Mouse (Mus musculus) limb, embryonic 14.5 days (tissue): Measurements from ENCODE around the gene Hist1h4k. TPM values are rescaled to one million over a fixed set of nuclear protein-coding genes. Genes with fewer than 3 reads are reported as not detected.
"Not testable (repeated sequence)": the region's sequence is repeated elsewhere in the genome, so short reads cannot be mapped to it uniquely, and the experiment has no call there.

Source experiments
- ATAC-seq: fragments of 200-750 bp; cut with Nextera tagmentation; 2 replicates; pipeline ENCODE4 v1.8.0; 2017; ENCODE audit warnings: low read depth, moderate number of reproducible peaks, moderate TSS enrichment; ENCODE audit not compliant: low FRiP score
- DNase-seq: peaks from one replicate; pipeline ENCODE4 v3.0.0-alpha.2; 2015; ENCODE audit warnings: low spot score
- H3K27ac ChIP-seq: fragments of 300-500 bp; sonication (generic); replicated peaks from 2 replicates; pipeline ENCODE4 v1.5.1; 2014; ENCODE audit warnings: low read depth, mild to moderate bottlenecking, low read length, moderate library complexity, mixed read lengths
- H3K27me3 ChIP-seq: fragments of 300-500 bp; sonication (generic); 2 replicates; pipeline ENCODE4 v1.6.1; 2014; ENCODE audit warnings: low read length, mixed read lengths; ENCODE audit not compliant: control insufficient read depth, insufficient read depth
- H3K36me3 ChIP-seq: fragments of 300-500 bp; sonication (generic); 2 replicates; pipeline ENCODE4 v1.6.1; 2014; ENCODE audit warnings: mild to moderate bottlenecking, low read length, moderate library complexity, mixed read lengths; ENCODE audit not compliant: control insufficient read depth, insufficient read depth
- H3K4me1 ChIP-seq: fragments of 300-500 bp; sonication (generic); 2 replicates; pipeline ENCODE4 v1.6.1; 2014; ENCODE audit warnings: antibody characterized with exemption, low read length, mixed read lengths; ENCODE audit not compliant: control insufficient read depth, insufficient read depth
- H3K4me2 ChIP-seq: fragments of 300-500 bp; sonication (generic); replicated peaks from 2 replicates; pipeline ENCODE4 v1.6.1; 2014; ENCODE audit warnings: low read depth, mild to moderate bottlenecking, low read length, moderate library complexity; ENCODE audit not compliant: severe bottlenecking
- H3K4me3 ChIP-seq: fragments of 300-500 bp; sonication (generic); replicated peaks from 2 replicates; pipeline ENCODE4 v1.5.1; 2014; ENCODE audit warnings: low read length
- H3K9ac ChIP-seq: fragments of 300-500 bp; sonication (generic); 2 replicates; pipeline ENCODE4 v1.6.1; 2014; ENCODE audit warnings: mild to moderate bottlenecking, low read depth, low read length, moderate library complexity; ENCODE audit not compliant: severe bottlenecking
- H3K9me3 ChIP-seq: fragments of 300-500 bp; sonication (generic); 2 replicates; pipeline ENCODE4 v1.6.1; 2016; ENCODE audit warnings: low read length; ENCODE audit not compliant: control insufficient read depth
- POLR2A ChIP-seq: fragments of 200-500 bp; IDR thresholded peaks from 2 replicates; pipeline ENCODE4 v1.8.0; 2012; ENCODE audit warnings: inconsistent platforms, mild to moderate bottlenecking, moderate library complexity, borderline replicate concordance; ENCODE audit not compliant: insufficient read depth, insufficient read length; ENCODE audit errors: extremely low read depth
- WGBS: fragments of 180-500 bp; shearing (Covaris S2); extraction: QIAGEN DNeasy Blood & Tissue Kit; methylation state at CpG from one replicate; pipeline ENCODE4 v1.1.7; 2014; 5-methylcytosine and 5-hydroxymethylcytosine counted together
- polyA plus RNA-seq, 2 experiments: library from polyadenylated mRNA; depleted of rRNA in 1 of 2; stranded (reverse) in 1 of 2; unstranded in 1 of 2; fragments of >200 nt; fragmentation: Nextera tagmentation in 1 of 2; extraction: Ambion mirVana in 1 of 2; gene quantifications; 2 replicates each; pipeline versions ENCODE4 v1.2.1 to v1.2.3; 2012 to 2014

Gene Hist1h4k
- polyA plus RNA-seq, 2 experiments, result 4.0 to 22.3 TPM

- Histone ChIP-seq H3K9ac (peak within 1 kb of the TSS; percentile 78), H3K4me2 (peak within 1 kb of the TSS; percentile 75), H3K27me3 (no peaks in the 10 kb centered on the region), H3K4me1 (peaks cover 12% of the 10 kb centered on the region), H3K4me3 (peak within 1 kb of the TSS; percentile 51), H3K27ac (peak within 1 kb of the TSS; percentile 92), H3K36me3 (no peaks in the 10 kb centered on the region), H3K9me3 (no peaks in the 10 kb centered on the region)
- ATAC-seq, result peak; percentile 17
- peak; percentile 90 for DNase-seq
- 2% methylated on average over 44 of the region's 44 CpGs for WGBS
- peak; percentile 87; the same call in 1 of the 2 replicates for TF ChIP-seq POLR2A
Observed at GRCm38 (mm10) chr13:21779767-21780731, 29.7 kb upstream of the Hist1h4k start, which contains the start of gene Hist1h1b. TSS of gene Hist1h1b (minus strand) at chr13:21780625.

- peak; percentile 90; the same call in 1 of the 2 replicates for TF ChIP-seq POLR2A
- 3% methylated on average over 33 of the region's 33 CpGs for WGBS
- peak overlapping the region; percentile 51 for H3K4me3 ChIP-seq
- peak overlapping the region; percentile 75 for H3K4me2 ChIP-seq
- H3K27me3 ChIP-seq, result no peaks in the 10 kb centered on the region
- H3K9ac ChIP-seq, result peak overlapping the region; percentile 78
- H3K4me1 ChIP-seq, result peaks cover 7% of the 10 kb centered on the region
- DNase-seq (peak; percentile 98), ATAC-seq (peak; percentile 81)
- no peaks in the 10 kb centered on the region for H3K36me3 ChIP-seq
- no peaks in the 10 kb centered on the region for H3K9me3 ChIP-seq
- peak overlapping the region; percentile 92 for H3K27ac ChIP-seq
Observed at GRCm38 (mm10) chr13:21778814-21779766, 28.8 kb upstream of the Hist1h4k start.

- no peaks in the 10 kb centered on the region for H3K27me3 ChIP-seq
- no peak overlapping the region for H3K4me3 ChIP-seq
- 0 out of 2 replicates have a peak overlapping the region, but pooled peaks have one; percentile 13 for H3K4me2 ChIP-seq
- no peaks in the 10 kb centered on the region for H3K9me3 ChIP-seq
- peaks cover 12% of the 10 kb centered on the region for H3K4me1 ChIP-seq
- no peaks in the 10 kb centered on the region for H3K36me3 ChIP-seq
- no peak for TF ChIP-seq POLR2A
- ATAC-seq, result no peak
- no peak overlapping the region for H3K27ac ChIP-seq
- DNase-seq, result no peak
- no peak overlapping the region for H3K9ac ChIP-seq
- 89% methylated on average over 1 of the region's 1 CpGs for WGBS
Observed at GRCm38 (mm10) chr13:21755707-21756106, 5.4 kb upstream of the Hist1h4k start.

GRCm38 (mm10) chr13:21754294-21755001, 4.1 kb upstream of the Hist1h4k start:
- H3K4me2 ChIP-seq, result peak overlapping the region; percentile 63
- not testable (repeated sequence) for H3K27me3 ChIP-seq, H3K36me3 ChIP-seq, ATAC-seq, H3K9me3 ChIP-seq
- peaks cover 14% of the 10 kb centered on the region for H3K4me1 ChIP-seq
- H3K27ac ChIP-seq, result peak overlapping the region; percentile 81
- H3K9ac ChIP-seq, result peak overlapping the region; percentile 59
- DNase-seq, result peak; percentile 56
- H3K4me3 ChIP-seq, result peak overlapping the region; percentile 43
- WGBS, result under 1% methylated on average over 15 of the region's 26 CpGs
